Mouse (Mus musculus): ENCODE data around the gene Amot. TPM values are rescaled to one million over a fixed set of nuclear protein-coding genes. Genes with fewer than 3 reads are reported as not detected.
A peak's percentile ranks its signal among the peaks of the same experiment; 100 is the strongest.

The Amot gene
- polyA plus RNA-seq (2014; fragmentation: Nextera tagmentation; extraction: Ambion mirVana), result 17.4 and 32.5 TPM in 2 replicates

DNA sequence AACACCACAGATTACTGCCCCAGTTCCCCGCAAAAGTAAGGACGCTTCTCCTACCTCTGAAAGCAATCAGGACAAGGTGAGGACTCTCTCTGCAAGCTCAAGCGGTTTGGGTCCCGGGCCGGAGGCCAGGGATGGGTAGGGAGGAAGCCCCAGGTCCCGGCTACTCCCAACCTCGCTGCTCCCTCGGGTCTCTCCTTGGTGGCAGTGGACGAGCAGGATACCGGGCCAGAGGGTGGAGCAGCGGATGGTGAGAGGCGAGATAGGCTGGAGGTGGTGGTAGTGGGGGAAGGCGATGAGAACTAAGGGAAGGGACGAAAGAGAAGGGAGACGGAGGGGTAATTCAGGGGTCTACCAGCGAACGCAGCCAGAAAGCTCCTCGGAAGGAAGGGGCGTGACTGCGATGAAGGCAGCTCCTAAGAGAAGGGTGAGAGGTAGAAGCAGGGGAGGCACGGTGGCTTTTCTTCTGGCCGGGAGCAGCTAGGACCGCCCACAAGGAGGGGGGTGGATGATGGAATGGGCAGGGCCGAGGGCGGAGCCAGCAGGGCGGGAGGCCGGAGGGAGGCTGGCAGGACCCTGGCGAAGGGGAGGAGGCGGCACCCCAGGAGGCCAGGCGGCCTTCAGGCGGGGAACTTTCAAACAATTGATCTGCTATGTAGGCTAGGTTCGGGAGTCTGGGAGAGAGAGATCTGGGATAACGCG, at the start of gene Amot:
Gene Amot, minus strand, starts transcription at position 465 of the 699 bp plus-strand sequence.
- Histone ChIP-seq H3K4me1 (ENCODE audit: control insufficient read depth, insufficient read depth, low read length) (no peaks in the 10 kb centered on the region), H3K9me3 (ENCODE audit: control insufficient read depth, low read length) (no peaks in the 10 kb centered on the region), H3K36me3 (ENCODE audit: control insufficient read depth, insufficient read depth, low read length) (no peaks in the 10 kb centered on the region), H3K9ac (ENCODE audit: low read depth, low read length) (peak within 1 kb of the TSS; percentile 57), H3K4me2 (replicated peaks; ENCODE audit: low read depth, low read length) (peak within 1 kb of the TSS; percentile 46), H3K27ac (ENCODE audit: low read depth, low read length) (peak within 1 kb of the TSS; percentile 67), H3K27me3 (ENCODE audit: control insufficient read depth, insufficient read depth, low read length) (no peaks in the 10 kb centered on the region), H3K4me3 (ENCODE audit: low read length) (peak within 1 kb of the TSS; percentile 58)
- peak; percentile 96 for ATAC-seq (ENCODE audit: low FRiP score, low TSS enrichment)
- WGBS, result 24% methylated on average over 32 of the region's 34 CpGs

DNA sequence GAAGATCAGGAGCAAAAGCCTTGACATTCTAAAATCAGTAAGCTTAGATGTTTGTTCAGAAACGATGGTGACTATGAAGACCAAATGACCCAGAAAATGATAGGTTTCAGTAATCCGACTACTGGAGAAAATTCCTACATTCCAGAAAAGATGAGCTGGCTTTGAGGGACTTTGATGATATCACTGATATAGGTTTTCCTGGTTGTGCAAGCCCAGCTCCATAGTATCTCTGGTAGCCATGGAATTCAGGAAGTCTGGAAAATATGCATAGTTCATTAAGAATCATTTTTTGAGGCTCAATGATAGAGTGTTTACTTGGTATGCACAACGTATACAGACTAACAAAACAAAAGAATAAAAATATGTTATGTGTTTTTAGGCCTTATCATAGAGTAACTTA, 40.1 kb upstream of the Amot start:
- 78% methylated on average over 3 of the region's 3 CpGs for WGBS
- Histone ChIP-seq H3K4me3 (ENCODE audit: low read length) (no peak overlapping the region), H3K27ac (ENCODE audit: low read depth, low read length) (no peak overlapping the region), H3K4me2 (replicated peaks; ENCODE audit: low read depth, low read length) (no peak overlapping the region), H3K9ac (ENCODE audit: low read depth, low read length) (no peak overlapping the region), H3K36me3 (ENCODE audit: control insufficient read depth, insufficient read depth, low read length) (no peaks in the 10 kb centered on the region), H3K9me3 (ENCODE audit: control insufficient read depth, low read length) (no peaks in the 10 kb centered on the region), H3K4me1 (ENCODE audit: control insufficient read depth, insufficient read depth, low read length) (no peaks in the 10 kb centered on the region), H3K27me3 (ENCODE audit: control insufficient read depth, insufficient read depth, low read length) (no peaks in the 10 kb centered on the region)
- no peak for ATAC-seq (ENCODE audit: low FRiP score, low TSS enrichment)

DNA sequence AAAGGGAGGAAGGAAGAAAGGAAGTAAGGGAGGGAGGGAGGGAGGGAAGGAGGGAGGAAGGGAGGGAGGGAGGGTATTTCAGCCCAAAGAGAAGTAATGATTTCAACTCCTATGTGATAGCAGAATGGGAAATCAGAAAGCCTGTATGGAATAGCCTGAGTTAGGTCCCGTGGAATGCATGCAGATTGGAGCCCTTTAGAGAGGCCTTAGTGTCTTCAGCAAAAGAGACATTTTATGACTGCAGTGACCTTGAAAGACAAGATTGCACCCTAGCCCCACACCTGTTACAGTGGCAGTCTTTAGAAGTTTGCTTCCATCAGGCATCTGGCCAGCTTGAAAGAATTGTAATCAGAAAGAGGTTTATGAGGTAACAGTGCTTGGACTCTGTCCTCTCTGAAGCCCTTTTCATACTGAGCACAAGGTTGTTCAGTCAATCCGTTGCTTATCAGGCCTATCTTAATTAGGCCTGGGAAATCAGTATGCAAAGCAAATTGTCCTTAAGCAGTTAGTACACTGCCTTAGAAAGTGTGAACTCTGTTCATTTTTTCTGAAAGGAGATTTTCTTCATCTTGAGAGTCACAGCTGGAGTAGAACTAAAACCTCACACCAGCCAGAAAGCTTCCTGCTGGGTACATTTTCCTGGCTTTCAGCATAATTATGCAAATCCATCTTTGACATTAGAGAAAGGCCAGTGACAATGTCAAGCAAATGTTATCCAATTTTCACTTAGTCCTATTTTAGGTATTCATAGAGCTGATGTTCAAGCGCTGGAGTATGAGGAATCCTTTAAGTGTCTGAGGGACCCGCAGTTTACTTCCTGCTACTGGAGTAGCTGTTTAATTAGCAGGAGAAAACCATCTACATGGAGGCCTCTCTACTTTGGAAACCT, 38.9 kb upstream of the Amot start:
- H3K27ac ChIP-seq (ENCODE audit: low read depth, low read length), result no peak overlapping the region
- H3K4me1 ChIP-seq (ENCODE audit: control insufficient read depth, insufficient read depth, low read length), result no peaks in the 10 kb centered on the region
- no peaks in the 10 kb centered on the region for H3K9me3 ChIP-seq (ENCODE audit: control insufficient read depth, low read length)
- H3K4me2 ChIP-seq (replicated peaks; ENCODE audit: low read depth, low read length), result no peak overlapping the region
- WGBS, result 60% methylated on average over 4 of the region's 4 CpGs
- no peaks in the 10 kb centered on the region for H3K27me3 ChIP-seq (ENCODE audit: control insufficient read depth, insufficient read depth, low read length)
- H3K9ac ChIP-seq (ENCODE audit: low read depth, low read length), result no peak overlapping the region
- H3K4me3 ChIP-seq (ENCODE audit: low read length), result no peak overlapping the region
- ATAC-seq (ENCODE audit: low FRiP score, low TSS enrichment), result no peak
- no peaks in the 10 kb centered on the region for H3K36me3 ChIP-seq (ENCODE audit: control insufficient read depth, insufficient read depth, low read length)

DNA sequence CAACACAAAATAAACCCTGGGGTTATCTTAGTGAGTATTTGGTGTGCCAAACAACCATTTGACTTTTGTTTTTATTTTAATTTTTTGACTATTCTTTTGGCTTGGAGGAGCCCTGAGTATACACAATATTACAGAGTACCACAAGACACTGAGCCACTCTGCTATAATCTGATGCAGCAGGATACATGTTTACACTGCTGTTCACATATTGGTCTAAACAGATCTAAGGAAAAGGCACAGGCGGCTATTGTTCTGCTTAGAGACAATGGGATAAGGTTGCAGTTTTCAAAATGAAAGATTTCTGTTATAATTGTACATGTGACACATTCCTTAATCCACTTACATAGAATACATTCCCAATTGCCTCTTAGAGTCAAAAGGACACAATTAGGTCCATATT, 36.1 kb upstream of the Amot start:
- H3K36me3 ChIP-seq (ENCODE audit: control insufficient read depth, insufficient read depth, low read length), result no peaks in the 10 kb centered on the region
- no peak overlapping the region for H3K27ac ChIP-seq (ENCODE audit: low read depth, low read length)
- no peak overlapping the region for H3K4me3 ChIP-seq (ENCODE audit: low read length)
- H3K9me3 ChIP-seq (ENCODE audit: control insufficient read depth, low read length), result no peaks in the 10 kb centered on the region
- H3K4me1 ChIP-seq (ENCODE audit: control insufficient read depth, insufficient read depth, low read length), result no peaks in the 10 kb centered on the region
- no peak overlapping the region for H3K4me2 ChIP-seq (replicated peaks; ENCODE audit: low read depth, low read length)
- no peak for ATAC-seq (ENCODE audit: low FRiP score, low TSS enrichment)
- whole genome bisulfite sequencing, result 76% methylated on average over 1 of the region's 1 CpGs
- H3K9ac ChIP-seq (ENCODE audit: low read depth, low read length), result no peak overlapping the region
- no peaks in the 10 kb centered on the region for H3K27me3 ChIP-seq (ENCODE audit: control insufficient read depth, insufficient read depth, low read length)

DNA sequence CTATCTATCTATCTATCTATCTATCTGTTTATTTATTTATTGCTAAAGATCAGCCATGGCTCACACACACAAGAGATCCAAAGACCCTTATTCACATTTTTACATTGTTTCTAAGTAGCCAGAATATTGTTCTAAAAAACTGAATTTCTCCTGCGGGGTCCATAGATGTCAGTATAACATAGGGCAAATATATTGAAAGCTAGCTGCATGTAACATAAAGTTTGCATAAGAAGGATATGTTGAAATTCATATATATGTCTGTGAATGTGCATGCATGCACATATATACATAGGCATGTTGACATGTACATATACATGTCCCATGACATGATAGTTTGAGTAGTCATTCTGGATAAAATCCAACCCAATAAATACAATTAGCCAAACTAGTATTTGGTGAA, 35.3 kb upstream of the Amot start:
- Histone ChIP-seq H3K4me1 (ENCODE audit: control insufficient read depth, insufficient read depth, low read length) (no peaks in the 10 kb centered on the region), H3K27ac (ENCODE audit: low read depth, low read length) (no peak overlapping the region), H3K36me3 (ENCODE audit: control insufficient read depth, insufficient read depth, low read length) (no peaks in the 10 kb centered on the region), H3K4me3 (ENCODE audit: low read length) (no peak overlapping the region), H3K9ac (ENCODE audit: low read depth, low read length) (no peak overlapping the region), H3K9me3 (ENCODE audit: control insufficient read depth, low read length) (no peaks in the 10 kb centered on the region), H3K27me3 (ENCODE audit: control insufficient read depth, insufficient read depth, low read length) (no peaks in the 10 kb centered on the region), H3K4me2 (replicated peaks; ENCODE audit: low read depth, low read length) (no peak overlapping the region)
- 76% methylated on average over 1 of the region's 1 CpGs for WGBS
- ATAC-seq (ENCODE audit: low FRiP score, low TSS enrichment), result no peak

DNA sequence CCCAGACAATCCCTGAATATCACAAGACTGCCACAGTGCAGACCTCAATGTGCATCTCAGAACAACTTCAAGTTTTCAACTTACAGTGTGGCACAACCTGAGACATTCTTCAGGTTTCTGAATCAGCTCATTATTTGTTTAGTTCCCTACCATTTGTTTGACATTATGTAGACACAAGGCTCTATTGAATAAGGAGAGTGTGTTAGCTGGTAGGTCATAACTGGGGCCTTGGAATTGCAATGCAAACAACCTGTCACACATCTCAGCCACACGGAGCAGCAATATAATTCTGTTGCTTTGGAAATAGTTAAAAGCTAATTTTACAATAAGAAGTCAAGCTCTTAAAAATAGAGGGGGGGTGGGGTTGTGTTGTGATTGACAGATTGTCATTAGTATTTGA, 24.6 kb upstream of the Amot start:
- Histone ChIP-seq H3K4me2 (replicated peaks; ENCODE audit: low read depth, low read length) (no peak overlapping the region), H3K4me1 (ENCODE audit: control insufficient read depth, insufficient read depth, low read length) (no peaks in the 10 kb centered on the region), H3K4me3 (ENCODE audit: low read length) (no peak overlapping the region), H3K27ac (ENCODE audit: low read depth, low read length) (no peak overlapping the region), H3K36me3 (ENCODE audit: control insufficient read depth, insufficient read depth, low read length) (no peaks in the 10 kb centered on the region), H3K27me3 (ENCODE audit: control insufficient read depth, insufficient read depth, low read length) (no peaks in the 10 kb centered on the region), H3K9me3 (ENCODE audit: control insufficient read depth, low read length) (no peaks in the 10 kb centered on the region), H3K9ac (ENCODE audit: low read depth, low read length) (no peak overlapping the region)
- no peak for ATAC-seq (ENCODE audit: low FRiP score, low TSS enrichment)
- WGBS, result 69% methylated on average over 1 of the region's 1 CpGs

DNA sequence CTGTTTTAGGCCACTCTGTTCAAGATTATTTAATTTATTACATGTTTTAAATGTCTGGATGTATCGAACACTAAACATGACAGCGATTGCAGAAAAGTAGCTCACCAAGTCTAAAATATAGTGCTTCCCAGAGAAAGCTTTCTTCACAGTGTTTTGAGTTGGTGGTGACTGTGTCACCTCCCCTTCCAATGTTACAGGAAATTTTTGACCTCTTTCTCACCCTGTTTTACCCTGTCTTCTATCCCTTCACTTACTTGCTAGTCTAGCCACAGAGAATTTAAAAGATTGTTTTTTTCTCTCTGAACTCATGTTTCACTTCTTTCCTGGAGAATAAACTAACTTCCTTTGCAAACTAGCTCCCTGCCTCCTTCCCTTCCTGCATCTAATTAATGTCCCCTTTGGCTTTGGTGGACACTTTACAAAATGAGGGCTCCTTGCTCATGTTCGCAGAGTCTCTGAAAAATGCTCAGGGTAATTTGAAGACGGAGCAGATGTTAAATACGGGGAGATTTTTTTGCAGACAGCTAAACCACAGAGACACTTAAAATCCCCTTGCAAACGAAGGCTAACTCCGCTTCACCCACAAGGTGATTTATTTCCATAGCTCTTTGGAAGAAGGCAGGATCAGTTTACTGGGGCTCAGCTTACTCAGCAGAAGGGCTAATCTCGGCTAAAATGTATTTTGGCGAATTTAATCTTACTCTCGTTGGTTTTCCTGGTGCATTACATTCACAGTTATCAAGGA, 11.5 kb upstream of the Amot start:
- H3K27ac ChIP-seq (ENCODE audit: low read depth, low read length), result peak overlapping the region; percentile 62; the same call in 1 of the 2 replicates
- H3K4me2 ChIP-seq (replicated peaks; ENCODE audit: low read depth, low read length), result no peak overlapping the region; the same call in 1 of the 2 replicates
- no peaks in the 10 kb centered on the region for H3K36me3 ChIP-seq (ENCODE audit: control insufficient read depth, insufficient read depth, low read length)
- H3K27me3 ChIP-seq (ENCODE audit: control insufficient read depth, insufficient read depth, low read length), result no peaks in the 10 kb centered on the region
- H3K4me3 ChIP-seq (ENCODE audit: low read length), result no peak overlapping the region
- 33% methylated on average over 10 of the region's 10 CpGs for WGBS
- peak; percentile 68; the same call in 1 of the 2 replicates for ATAC-seq (ENCODE audit: low FRiP score, low TSS enrichment)
- no peak overlapping the region for H3K9ac ChIP-seq (ENCODE audit: low read depth, low read length)
- H3K9me3 ChIP-seq (ENCODE audit: control insufficient read depth, low read length), result no peaks in the 10 kb centered on the region
- H3K4me1 ChIP-seq (ENCODE audit: control insufficient read depth, insufficient read depth, low read length), result no peaks in the 10 kb centered on the region; the same call in 1 of the 2 replicates

DNA sequence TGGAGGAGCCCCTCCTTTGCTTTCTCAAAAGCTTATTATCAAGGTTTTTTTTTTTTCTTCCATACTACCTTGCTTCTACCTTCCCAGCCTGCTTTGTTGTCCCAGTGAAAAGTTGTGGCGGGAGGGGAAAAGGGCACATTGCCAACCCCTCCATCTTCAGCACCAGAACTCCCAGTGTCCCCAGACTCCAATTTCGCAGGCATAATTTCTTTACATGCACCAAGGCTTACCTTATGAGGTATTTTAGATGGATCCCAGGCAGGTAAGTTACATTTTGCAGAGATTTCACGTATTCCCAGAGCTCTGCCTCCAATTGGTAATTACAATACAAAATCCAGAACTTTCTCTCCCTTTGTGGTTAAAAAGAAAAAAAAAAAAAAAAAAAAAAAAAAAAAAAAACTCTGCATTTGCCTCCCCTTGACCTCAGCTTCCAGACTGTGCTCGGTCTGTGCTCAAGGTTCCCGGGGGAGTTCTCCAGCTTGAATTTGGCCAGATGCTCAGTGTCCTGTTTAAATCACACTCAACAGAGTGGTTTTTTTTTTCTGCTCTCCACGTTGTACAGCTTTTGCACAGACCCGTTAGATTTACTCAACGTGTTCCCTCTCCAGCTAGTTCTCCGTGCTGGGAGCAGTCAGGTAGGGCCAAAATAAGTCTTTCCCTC, 10.6 kb upstream of the Amot start:
- Histone ChIP-seq H3K4me1 (ENCODE audit: control insufficient read depth, insufficient read depth, low read length) (no peaks in the 10 kb centered on the region; the same call in 1 of the 2 replicates), H3K27me3 (ENCODE audit: control insufficient read depth, insufficient read depth, low read length) (no peaks in the 10 kb centered on the region), H3K27ac (ENCODE audit: low read depth, low read length) (peak overlapping the region; percentile 62; the same call in 1 of the 2 replicates), H3K4me2 (replicated peaks; ENCODE audit: low read depth, low read length) (peak overlapping the region; percentile 10; the same call in 1 of the 2 replicates), H3K9me3 (ENCODE audit: control insufficient read depth, low read length) (no peaks in the 10 kb centered on the region), H3K36me3 (ENCODE audit: control insufficient read depth, insufficient read depth, low read length) (no peaks in the 10 kb centered on the region), H3K9ac (ENCODE audit: low read depth, low read length) (no peak overlapping the region), H3K4me3 (ENCODE audit: low read length) (no peak overlapping the region)
- WGBS, result 43% methylated on average over 9 of the region's 9 CpGs
- peak; percentile 80 for ATAC-seq (ENCODE audit: low FRiP score, low TSS enrichment)

All from kidney, embryonic 14.5 days (tissue).